Mouse (Mus musculus) forebrain, embryonic 15.5 days (tissue): ENCODE results near the gene Eefsec. TPM values are rescaled to one million over a fixed set of nuclear protein-coding genes. Genes with fewer than 3 reads are reported as not detected.

Source experiments
- ATAC-seq: fragments of 200-750 bp; cut with Nextera tagmentation; replicated peaks from 2 replicates; pipeline ENCODE4 v1.8.0; 2017; ENCODE audit warnings: mild to moderate bottlenecking, moderate TSS enrichment, moderate library complexity
- H3K27ac ChIP-seq: fragments of 300-500 bp; sonication (generic); replicated peaks from 2 replicates; pipeline ENCODE4 v1.5.1; 2015; ENCODE audit warnings: mild to moderate bottlenecking, inconsistent platforms
- H3K27me3 ChIP-seq: fragments of 300-500 bp; sonication (generic); 2 replicates; pipeline ENCODE4 v1.6.1; 2015; ENCODE audit warnings: inconsistent platforms
- H3K36me3 ChIP-seq: fragments of 300-500 bp; sonication (generic); 2 replicates; pipeline ENCODE4 v1.6.1; 2015; ENCODE audit warnings: mild to moderate bottlenecking, inconsistent platforms
- H3K4me1 ChIP-seq: fragments of 300-500 bp; sonication (generic); 2 replicates; pipeline ENCODE4 v1.6.1; 2015; ENCODE audit warnings: inconsistent platforms
- H3K4me2 ChIP-seq: fragments of 300-500 bp; sonication (generic); replicated peaks from 2 replicates; pipeline ENCODE4 v1.6.1; 2015; ENCODE audit warnings: mild to moderate bottlenecking, inconsistent platforms
- H3K4me3 ChIP-seq: fragments of 300-500 bp; sonication (generic); 2 replicates; pipeline ENCODE4 v1.5.1; 2015; ENCODE audit warnings: mild to moderate bottlenecking, inconsistent platforms
- H3K9ac ChIP-seq: fragments of 300-500 bp; sonication (generic); replicated peaks from 2 replicates; pipeline ENCODE4 v1.6.1; 2015; ENCODE audit warnings: mild to moderate bottlenecking, inconsistent platforms
- H3K9me3 ChIP-seq: fragments of 300-500 bp; sonication (generic); 2 replicates; pipeline ENCODE4 v1.6.1; 2016; ENCODE audit warnings: inconsistent platforms
- WGBS: fragments of 180-500 bp; shearing (Covaris S2); methylation state at CpG from one replicate; pipeline ENCODE4 v1.1.7; 2015; ENCODE audit warnings: mixed read lengths; 5-methylcytosine and 5-hydroxymethylcytosine counted together
- polyA plus RNA-seq: library from polyadenylated mRNA; unstranded; fragments of >200 nt; fragmentation: Nextera tagmentation; extraction: Ambion mirVana; gene quantifications from 2 replicates; pipeline ENCODE4 v1.2.1, GENCODE M21; 2015

Eefsec gene
- polyA plus RNA-seq, 1 experiment from 2014 or later = 32.7 TPM

DNA sequence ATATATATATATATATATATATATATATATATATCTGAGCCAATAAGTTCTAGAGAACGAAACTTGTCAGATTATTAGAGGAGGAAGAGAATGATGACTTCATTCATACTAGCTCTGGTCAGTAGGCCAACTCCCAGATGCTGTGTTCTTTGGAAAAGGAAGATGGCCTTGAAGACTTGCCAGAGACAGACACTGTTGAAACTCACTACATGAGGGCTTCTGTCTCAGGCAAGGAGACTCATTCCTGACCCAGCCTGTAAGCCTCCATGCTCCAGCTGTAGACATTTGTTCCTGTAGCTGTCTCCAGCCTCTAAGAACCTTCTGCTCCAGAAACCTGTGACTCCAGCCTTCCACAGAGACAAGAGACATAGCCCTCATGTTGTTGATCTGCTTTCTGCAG lies 85.2 kb downstream of the Eefsec start:
- WGBS = 95% methylated on average over 1 of the region's 1 CpGs
- H3K4me2 ChIP-seq = no peak overlapping the region
- no peaks in the 10 kb centered on the region for H3K27me3 ChIP-seq
- no peak for ATAC-seq
- no peak overlapping the region for H3K4me3 ChIP-seq
- no peaks in the 10 kb centered on the region for H3K36me3 ChIP-seq
- H3K9me3 ChIP-seq = no peaks in the 10 kb centered on the region
- no peaks in the 10 kb centered on the region for H3K4me1 ChIP-seq
- no peak overlapping the region for H3K9ac ChIP-seq
- H3K27ac ChIP-seq = no peak overlapping the region

DNA sequence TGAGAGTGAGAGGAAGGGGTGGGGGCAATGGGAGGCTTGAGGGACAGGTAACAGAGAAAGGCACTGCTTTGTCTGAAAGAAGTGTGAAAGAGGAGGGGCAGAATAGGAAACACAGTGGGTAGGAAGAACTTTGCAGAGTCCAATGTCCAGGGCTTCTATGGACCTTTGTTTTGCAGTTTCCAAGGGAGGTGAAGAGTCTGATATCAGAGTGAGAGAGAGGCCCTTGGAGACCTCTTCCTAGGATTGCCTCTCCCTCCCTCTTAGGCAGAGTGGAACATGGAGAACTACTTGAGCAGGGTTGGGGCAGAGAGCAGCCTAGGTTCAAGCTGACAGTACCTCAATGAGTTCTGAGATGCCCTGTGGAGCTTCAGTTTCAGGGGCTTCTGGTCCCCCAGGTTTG lies 88.1 kb downstream of the Eefsec start:
- Histone ChIP-seq H3K4me2 (no peak overlapping the region), H3K36me3 (no peaks in the 10 kb centered on the region), H3K4me3 (no peak overlapping the region), H3K27me3 (no peaks in the 10 kb centered on the region), H3K4me1 (no peaks in the 10 kb centered on the region), H3K9ac (no peak overlapping the region), H3K9me3 (no peaks in the 10 kb centered on the region), H3K27ac (no peak overlapping the region)
- ATAC-seq = no peak

DNA sequence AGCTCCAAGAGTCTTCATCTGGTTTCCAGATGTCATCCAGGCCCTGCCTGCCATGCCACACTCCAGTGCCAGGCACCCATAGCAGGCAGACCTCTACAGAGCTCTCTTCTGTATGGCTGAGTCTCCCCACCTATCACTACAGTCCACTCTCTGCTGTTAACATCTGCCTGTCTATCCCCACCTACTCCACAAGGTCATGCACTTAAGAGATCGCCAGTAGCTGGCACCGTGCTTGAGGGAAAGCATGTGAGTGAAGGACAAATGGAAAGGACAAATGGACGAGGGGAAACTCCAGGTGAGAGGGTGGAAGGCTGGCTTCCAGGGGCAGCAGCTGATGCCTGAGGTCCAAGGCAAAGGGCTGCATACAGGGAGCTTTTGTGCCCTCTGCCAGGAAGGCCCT lies 90.5 kb downstream of the Eefsec start:
- Histone ChIP-seq H3K4me3 (no peak overlapping the region), H3K9ac (no peak overlapping the region), H3K27me3 (no peaks in the 10 kb centered on the region), H3K4me2 (no peak overlapping the region), H3K27ac (no peak overlapping the region), H3K4me1 (no peaks in the 10 kb centered on the region), H3K9me3 (no peaks in the 10 kb centered on the region), H3K36me3 (no peaks in the 10 kb centered on the region)
- no peak for ATAC-seq
- 86% methylated on average over 3 of the region's 3 CpGs for WGBS

DNA sequence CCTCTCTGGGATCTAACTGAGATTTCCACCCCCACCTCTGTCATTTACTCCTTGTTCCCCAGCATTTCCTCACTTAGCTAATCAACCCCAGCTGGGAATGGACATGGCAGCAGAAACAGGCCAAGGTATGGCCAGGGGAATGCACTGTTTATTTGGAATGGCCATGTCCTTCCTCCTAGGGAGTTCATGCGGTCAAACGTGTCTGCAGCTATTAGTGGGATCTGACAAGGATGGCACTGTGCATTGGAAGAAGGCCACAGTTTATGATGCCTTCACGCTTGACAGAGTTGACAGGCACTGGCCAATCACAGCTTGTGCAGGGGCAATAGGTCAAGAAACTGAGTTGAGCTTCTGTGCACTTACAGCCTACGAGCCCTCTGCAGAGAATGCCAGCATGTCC lies 93.8 kb downstream of the Eefsec start:
- Histone ChIP-seq H3K9ac (no peak overlapping the region), H3K4me1 (no peaks in the 10 kb centered on the region), H3K27ac (no peak overlapping the region), H3K27me3 (no peaks in the 10 kb centered on the region), H3K4me2 (no peak overlapping the region), H3K9me3 (no peaks in the 10 kb centered on the region), H3K4me3 (no peak overlapping the region), H3K36me3 (no peaks in the 10 kb centered on the region)
- WGBS = 87% methylated on average over 4 of the region's 4 CpGs
- no peak for ATAC-seq

DNA sequence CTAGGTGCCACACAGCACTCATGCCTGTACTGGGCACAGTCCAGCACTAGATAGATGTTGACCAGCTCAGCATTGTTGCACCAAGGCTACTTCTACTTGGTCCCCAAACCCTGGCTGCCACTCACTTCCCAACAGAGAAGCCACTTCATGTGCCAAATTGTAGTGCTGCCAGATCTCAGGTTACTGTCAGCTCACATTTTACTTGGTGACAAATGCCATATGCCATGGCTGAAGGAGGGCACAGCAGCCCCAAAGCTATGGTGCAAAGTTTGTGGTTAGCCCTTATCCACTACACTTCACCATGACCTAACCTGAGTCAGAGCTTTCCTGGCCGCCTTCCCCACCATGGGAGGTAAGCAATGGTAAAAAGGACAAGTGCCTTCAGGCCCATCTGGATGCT lies 99.6 kb downstream of the Eefsec start:
- 94% methylated on average over 1 of the region's 1 CpGs for WGBS
- no peaks in the 10 kb centered on the region for H3K9me3 ChIP-seq
- no peak overlapping the region for H3K27ac ChIP-seq
- peaks cover 46% of the 10 kb centered on the region for H3K4me1 ChIP-seq
- H3K36me3 ChIP-seq = no peaks in the 10 kb centered on the region
- H3K4me3 ChIP-seq = no peak overlapping the region
- no peaks in the 10 kb centered on the region for H3K27me3 ChIP-seq
- H3K9ac ChIP-seq = no peak overlapping the region
- no peak overlapping the region for H3K4me2 ChIP-seq
- ATAC-seq = no peak

DNA sequence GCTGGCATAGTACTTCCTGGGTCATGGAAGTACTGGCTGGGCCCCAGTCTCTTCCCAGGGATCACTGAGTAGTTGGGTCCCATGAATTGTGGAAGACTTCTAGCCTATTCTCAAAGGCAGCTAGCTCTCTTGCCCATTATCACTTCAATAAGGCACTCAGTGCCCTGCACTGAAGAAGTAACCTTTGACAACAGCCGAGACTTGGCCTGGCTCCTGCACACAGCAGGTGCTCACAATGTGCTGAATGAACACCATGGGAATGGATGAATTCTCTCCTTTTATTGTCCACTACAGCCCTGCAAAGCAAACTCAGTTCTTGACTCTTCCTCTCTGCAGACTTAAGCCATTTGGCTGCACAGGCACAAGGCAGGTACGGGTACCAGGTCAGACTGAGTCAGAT lies 101.0 kb downstream of the Eefsec start:
- Histone ChIP-seq H3K4me3 (no peak overlapping the region), H3K9ac (no peak overlapping the region), H3K4me2 (no peak overlapping the region), H3K27me3 (no peaks in the 10 kb centered on the region), H3K36me3 (no peaks in the 10 kb centered on the region), H3K27ac (no peak overlapping the region), H3K9me3 (no peaks in the 10 kb centered on the region), H3K4me1 (peaks cover 46% of the 10 kb centered on the region)
- WGBS = 45% methylated on average over 2 of the region's 2 CpGs
- ATAC-seq = no peak

DNA sequence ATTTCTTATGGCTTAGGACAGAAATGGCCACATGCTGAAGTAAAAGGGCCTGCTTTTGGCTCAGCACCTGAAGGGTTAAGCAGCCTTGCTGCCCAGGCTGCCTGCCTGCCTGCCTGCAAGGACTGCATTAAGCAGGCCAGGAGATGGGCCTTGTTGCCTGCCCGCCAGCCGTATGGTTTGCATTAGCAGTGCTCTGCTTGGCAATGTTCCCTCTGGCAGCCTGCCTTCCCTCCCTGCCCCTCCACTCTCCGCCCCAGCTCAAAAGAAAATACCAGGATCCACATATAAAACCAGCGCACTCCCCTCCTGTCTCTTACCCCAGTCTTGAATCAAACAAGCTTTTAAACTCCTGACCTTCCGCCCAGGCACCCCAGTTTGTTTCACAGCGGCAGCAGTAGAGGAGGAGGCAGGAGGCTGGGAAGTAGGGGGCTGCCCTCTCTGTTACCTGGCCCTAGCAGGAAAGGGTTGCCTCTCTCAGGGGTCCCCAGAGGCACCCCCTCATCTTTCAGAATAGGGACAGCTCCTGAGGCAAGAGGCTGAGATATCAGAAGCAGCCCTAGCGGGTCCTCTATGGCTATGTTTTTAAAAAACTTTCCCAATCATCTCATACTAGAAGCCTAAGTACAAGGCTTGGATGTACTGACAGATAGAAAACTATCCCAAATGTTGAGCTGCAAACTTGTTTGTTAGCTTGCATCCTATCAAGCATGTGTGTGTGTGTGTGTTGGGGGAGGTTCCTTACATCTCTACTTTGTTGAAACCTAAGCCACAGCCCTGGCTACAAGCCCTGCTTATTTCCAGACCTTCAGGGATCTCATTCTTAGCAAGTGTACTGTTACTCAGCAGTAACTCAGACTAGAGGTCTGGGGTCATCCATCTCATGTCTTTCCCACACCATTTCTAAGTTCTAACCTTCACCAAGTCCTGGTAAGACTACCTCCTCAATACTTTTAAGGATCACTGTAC lies 102.6 kb downstream of the Eefsec start:
- H3K4me2 ChIP-seq = peak overlapping the region; percentile 11; the same call in 1 of the 2 replicates
- 0 out of 2 replicates have a peak overlapping the region, but pooled peaks have one; percentile 11 for H3K9ac ChIP-seq
- H3K4me1 ChIP-seq = peaks cover 46% of the 10 kb centered on the region
- H3K4me3 ChIP-seq = no peak overlapping the region
- peak overlapping the region; percentile 68 for H3K27ac ChIP-seq
- no peaks in the 10 kb centered on the region for H3K9me3 ChIP-seq
- no peaks in the 10 kb centered on the region for H3K36me3 ChIP-seq
- WGBS = 14% methylated on average over 7 of the region's 7 CpGs
- peak; percentile 96 for ATAC-seq
- H3K27me3 ChIP-seq = no peaks in the 10 kb centered on the region

DNA sequence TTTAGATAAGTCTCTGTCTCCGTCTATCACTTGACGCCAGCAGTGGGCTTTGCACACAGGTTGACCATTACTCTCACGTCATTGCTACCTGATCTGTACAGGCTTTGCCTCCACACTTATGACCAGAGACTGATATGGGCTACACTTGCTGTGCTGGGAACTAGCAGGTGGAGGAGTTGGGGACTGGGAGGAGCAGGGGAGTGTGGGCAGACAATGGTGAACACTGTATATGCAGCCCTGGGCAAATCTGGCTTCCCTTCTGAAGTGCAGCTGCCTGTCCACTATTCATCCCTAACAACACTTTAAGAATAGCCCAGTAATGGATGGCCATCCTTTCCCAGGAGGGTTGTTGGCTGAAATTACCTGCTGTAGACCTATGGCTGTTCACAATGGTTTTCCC lies 103.4 kb downstream of the Eefsec start:
- Histone ChIP-seq H3K4me3 (no peak overlapping the region), H3K9me3 (no peaks in the 10 kb centered on the region), H3K27ac (peak overlapping the region; percentile 68), H3K4me2 (no peak overlapping the region), H3K36me3 (no peaks in the 10 kb centered on the region), H3K4me1 (peaks cover 46% of the 10 kb centered on the region), H3K27me3 (no peaks in the 10 kb centered on the region), H3K9ac (0 out of 2 replicates have a peak overlapping the region, but pooled peaks have one; percentile 11)
- 77% methylated on average over 3 of the region's 3 CpGs for WGBS
- peak; percentile 51 for ATAC-seq

DNA sequence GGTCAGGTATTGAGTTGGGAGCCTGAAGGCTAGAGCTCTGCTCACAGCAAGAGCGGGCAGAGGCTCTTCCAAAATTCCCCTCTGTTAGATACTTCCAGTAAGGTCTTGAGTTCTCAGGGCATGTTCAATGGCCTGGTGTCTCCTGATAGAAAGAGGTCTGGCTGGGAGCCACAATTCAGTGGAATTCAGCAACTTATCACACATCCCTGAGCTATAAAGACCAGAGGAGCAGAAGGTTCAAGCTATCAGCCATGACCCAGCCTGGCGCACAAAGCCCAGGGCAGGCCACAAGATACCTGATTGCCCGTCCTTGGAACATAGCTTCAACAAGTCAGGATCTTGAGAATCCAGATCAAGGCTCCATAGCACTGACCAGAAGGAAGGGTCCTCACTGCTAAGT lies 105.2 kb downstream of the Eefsec start:
- WGBS = 97% methylated on average over 3 of the region's 3 CpGs
- no peaks in the 10 kb centered on the region for H3K27me3 ChIP-seq
- no peaks in the 10 kb centered on the region for H3K9me3 ChIP-seq
- no peak overlapping the region for H3K4me2 ChIP-seq
- no peaks in the 10 kb centered on the region for H3K36me3 ChIP-seq
- H3K27ac ChIP-seq = no peak overlapping the region
- H3K9ac ChIP-seq = no peak overlapping the region
- ATAC-seq = no peak
- H3K4me1 ChIP-seq = peaks cover 38% of the 10 kb centered on the region
- no peak overlapping the region for H3K4me3 ChIP-seq

DNA sequence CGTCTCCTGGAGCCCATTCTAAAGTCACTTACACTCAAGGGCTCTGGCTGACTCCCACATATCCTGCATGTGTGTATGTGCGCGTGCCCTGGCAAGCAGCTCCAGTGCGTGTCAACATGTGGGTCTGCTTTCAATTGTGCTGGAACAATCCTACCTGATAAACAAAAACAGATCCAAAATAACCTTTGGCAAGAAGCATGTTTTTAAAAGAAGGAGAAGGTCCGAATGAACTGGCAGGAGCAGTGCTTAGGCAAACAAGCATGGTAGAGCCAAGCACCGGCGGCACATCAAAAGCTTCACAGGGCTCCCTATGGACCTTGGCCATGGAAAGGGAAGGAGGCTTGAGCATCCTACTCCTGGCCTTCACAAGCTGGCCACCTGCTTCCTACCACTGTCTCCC lies 105.6 kb downstream of the Eefsec start:
- Histone ChIP-seq H3K9me3 (no peaks in the 10 kb centered on the region), H3K4me2 (no peak overlapping the region), H3K36me3 (no peaks in the 10 kb centered on the region), H3K4me3 (no peak overlapping the region), H3K9ac (no peak overlapping the region), H3K27ac (no peak overlapping the region), H3K4me1 (peaks cover 34% of the 10 kb centered on the region), H3K27me3 (no peaks in the 10 kb centered on the region)
- ATAC-seq = no peak
- 87% methylated on average over 7 of the region's 7 CpGs for WGBS

DNA sequence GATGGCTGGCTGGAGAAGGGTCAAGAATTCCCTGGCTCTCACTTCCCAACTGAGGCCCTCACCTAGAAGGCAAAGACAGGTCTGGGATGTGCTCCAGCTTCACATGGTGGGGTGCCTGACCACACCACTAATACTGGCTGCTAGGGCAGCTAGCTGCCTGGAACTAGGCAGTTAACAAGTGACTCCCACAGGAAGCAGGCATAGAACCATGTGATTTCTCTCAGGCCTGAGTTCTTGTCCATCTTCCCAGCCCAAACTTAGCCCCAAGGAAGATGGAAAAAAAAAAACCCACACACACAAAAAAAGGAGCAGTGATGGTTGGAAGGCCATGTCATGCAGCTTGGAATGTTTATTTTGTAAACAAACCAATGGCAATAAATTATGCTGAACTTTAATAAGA lies 117.0 kb downstream of the Eefsec start:
- Histone ChIP-seq H3K36me3 (no peaks in the 10 kb centered on the region), H3K27ac (no peak overlapping the region), H3K27me3 (no peaks in the 10 kb centered on the region), H3K4me1 (no peaks in the 10 kb centered on the region), H3K4me3 (no peak overlapping the region), H3K9ac (no peak overlapping the region), H3K9me3 (no peaks in the 10 kb centered on the region), H3K4me2 (no peak overlapping the region)
- no peak for ATAC-seq

DNA sequence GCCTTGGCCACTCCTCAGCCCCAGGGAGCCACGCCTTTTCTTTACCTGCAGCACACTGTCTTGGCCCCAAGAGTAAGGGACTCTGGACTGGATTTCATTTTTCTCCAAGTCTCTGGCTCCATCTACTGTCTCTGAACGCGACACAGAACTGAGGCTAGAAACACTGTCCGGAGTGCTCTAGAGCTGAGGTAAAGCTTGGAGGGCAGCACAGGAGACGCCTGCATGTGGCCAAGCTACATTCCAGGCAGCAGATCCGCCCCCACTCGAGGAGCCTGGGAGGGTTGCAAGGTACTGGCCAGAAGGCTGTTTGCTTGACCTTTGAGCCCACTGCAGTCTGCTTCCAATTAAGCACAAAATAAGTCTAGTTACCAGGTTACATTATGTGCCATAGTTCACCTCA lies 124.5 kb downstream of the Eefsec start:
- Histone ChIP-seq H3K27ac (no peak overlapping the region), H3K36me3 (no peaks in the 10 kb centered on the region), H3K9ac (no peak overlapping the region), H3K4me2 (no peak overlapping the region), H3K4me3 (no peak overlapping the region), H3K9me3 (no peaks in the 10 kb centered on the region), H3K27me3 (no peaks in the 10 kb centered on the region), H3K4me1 (no peaks in the 10 kb centered on the region)
- 63% methylated on average over 7 of the region's 7 CpGs for WGBS
- no peak for ATAC-seq

DNA sequence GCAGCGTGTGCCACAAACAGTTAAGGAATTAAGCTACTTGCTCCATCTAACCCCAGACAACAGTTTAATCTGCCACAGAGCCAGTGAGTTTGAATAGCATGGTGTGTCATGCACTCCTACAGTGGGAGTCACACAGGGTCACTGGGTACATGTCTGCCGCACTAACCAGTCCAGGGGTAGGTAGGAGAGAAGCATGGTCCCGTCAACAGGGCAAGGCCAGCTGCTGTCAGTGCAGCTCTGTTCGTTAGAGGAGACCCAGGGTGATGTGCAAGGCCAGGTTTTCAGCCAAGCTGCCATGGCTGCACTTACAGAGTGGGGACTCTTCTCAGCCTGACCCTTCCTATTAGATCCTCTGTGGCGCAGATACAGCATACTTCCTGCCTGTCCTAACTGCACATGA lies 125.1 kb downstream of the Eefsec start:
- no peak for ATAC-seq
- 79% methylated on average over 5 of the region's 5 CpGs for WGBS
- H3K4me2 ChIP-seq = no peak overlapping the region
- no peaks in the 10 kb centered on the region for H3K27me3 ChIP-seq
- H3K36me3 ChIP-seq = no peaks in the 10 kb centered on the region
- H3K9ac ChIP-seq = no peak overlapping the region
- H3K27ac ChIP-seq = no peak overlapping the region
- H3K9me3 ChIP-seq = no peaks in the 10 kb centered on the region
- no peaks in the 10 kb centered on the region for H3K4me1 ChIP-seq
- no peak overlapping the region for H3K4me3 ChIP-seq
